Mouse (Mus musculus): ENCODE data around the gene Eml4.

- TF ChIP-seq CTCF (IDR thresholded peaks at IDR 0.05; ENCODE audit: control insufficient read depth, insufficient read depth, insufficient replicate concordance, low read depth, low read length) (no peak), POLR2A (IDR thresholded peaks at IDR 0.05; ENCODE audit: control insufficient read depth, low read depth, low read length) (no peak)
Observed at GRCm38 (mm10) chr17:83477089-83477488, 126.4 kb downstream of the Eml4 start.

Data from testis, adult 2 months (tissue).